ENCODE assay signal across 17 mouse cellular contexts in the genomic region with DNA sequence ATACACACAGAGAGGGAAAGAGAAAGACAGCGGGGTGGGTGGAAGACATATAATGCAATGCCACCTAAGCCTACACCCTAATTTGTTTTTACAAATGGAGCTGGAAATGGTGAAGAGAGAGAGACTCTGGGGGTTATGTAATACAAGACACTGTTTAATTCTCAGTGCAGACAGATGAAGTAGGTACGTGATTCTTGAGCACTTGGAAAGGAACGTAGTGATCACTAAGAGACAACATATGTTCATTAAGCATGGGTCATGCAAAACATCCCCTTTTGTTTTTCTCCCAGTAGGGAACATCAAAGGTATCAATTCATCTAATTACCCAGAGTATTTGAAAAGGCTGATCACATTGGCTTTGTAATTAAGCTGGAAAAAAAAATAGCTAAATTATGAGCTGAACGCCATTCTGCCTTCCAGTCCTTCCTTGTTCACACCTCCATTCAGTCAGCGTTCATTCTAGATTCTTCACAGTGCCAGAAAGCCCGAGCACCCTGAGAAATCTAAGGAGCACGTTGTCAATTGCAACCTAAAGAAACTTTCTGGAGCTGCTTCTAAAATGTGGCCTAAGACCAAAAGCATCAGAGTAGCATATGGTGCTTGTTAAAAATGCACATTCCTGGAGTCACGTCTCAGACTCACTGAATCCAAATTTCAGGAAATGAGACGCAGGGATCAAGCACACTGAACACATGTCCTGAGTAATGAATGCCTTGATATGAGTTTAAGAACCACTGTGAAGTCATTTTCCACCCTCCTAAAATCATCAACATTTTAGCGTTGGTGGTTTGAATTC. TPM values are rescaled to one million over a fixed set of nuclear protein-coding genes. Genes with fewer than 3 reads are reported as not detected.
DNase-seq lines count a peak whose midpoint lies in the region; ATAC-seq lines count a peak whose summit lies in the region.
"Had no signal": no experiment of that assay in that cellular context is flagged by ENCODE, and none has a peak within 500 bp of the region (broad histone marks: within the 10 kb centered on the region; RNA-seq: fewer than 3 reads in every experiment).

No protein-coding gene starts in this region.

- no peak for DNase-seq in forebrain, embryonic 10.5 days (ENCODE audit: extremely low spot score, low spot score)
- DNase-seq in brain, adult 2 months (ENCODE audit: low read depth, low spot score): peak; percentile 79
- DNase-seq in limb, embryonic 11.5 days (ENCODE audit: low spot score): no peak
- no peak for DNase-seq in kidney, postnatal 10 days
- no peak for DNase-seq in adrenal gland, adult 8-10 months
- DNase-seq in right cerebral cortex, postnatal 10 days (ENCODE audit: low spot score in 2 of 2): no peak
- DNase-seq: cerebellum, adult 8-10 months; heart, adult 2 months; kidney, adult 11 months; kidney, postnatal 36 days; right cerebral cortex, postnatal 14 days had no signal

- no peak overlapping the region for H3K27ac ChIP-seq in forebrain, embryonic 13.5 days
- H3K27ac ChIP-seq in forebrain, embryonic 10.5 days: no peak overlapping the region
- peak overlapping the region; percentile 39; the same call in 1 of the 2 replicates for H3K27ac ChIP-seq in embryonic facial prominence, embryonic 13.5 days
- no peak overlapping the region for H3K27ac ChIP-seq in limb, embryonic 11.5 days (replicated peaks; ENCODE audit: low read depth, low read length)
- H3K27ac ChIP-seq: heart, adult 2 months; hindbrain, embryonic 12.5 days; liver, embryonic 14.5 days; macrophage; midbrain, embryonic 12.5 days had no signal

- H3K36me3 ChIP-seq in forebrain, embryonic 13.5 days (ENCODE audit: poor library complexity, severe bottlenecking): no peaks in the 10 kb centered on the region
- no peaks in the 10 kb centered on the region for H3K36me3 ChIP-seq in forebrain, embryonic 10.5 days (replicated peaks)
- no peaks in the 10 kb centered on the region for H3K36me3 ChIP-seq in embryonic facial prominence, embryonic 13.5 days
- no peaks in the 10 kb centered on the region for H3K36me3 ChIP-seq in limb, embryonic 11.5 days (ENCODE audit: control insufficient read depth, insufficient read depth, low read length)
- H3K36me3 ChIP-seq: hindbrain, embryonic 12.5 days; midbrain, embryonic 12.5 days had no signal

- H3K9me3 ChIP-seq in forebrain, embryonic 13.5 days (replicated peaks): no peaks in the 10 kb centered on the region
- H3K9me3 ChIP-seq in forebrain, embryonic 10.5 days: no peaks in the 10 kb centered on the region
- H3K9me3 ChIP-seq in embryonic facial prominence, embryonic 13.5 days: no peaks in the 10 kb centered on the region
- no peaks in the 10 kb centered on the region for H3K9me3 ChIP-seq in limb, embryonic 11.5 days (ENCODE audit: control insufficient read depth, low read length)
- H3K9me3 ChIP-seq: hindbrain, embryonic 12.5 days; midbrain, embryonic 12.5 days had no signal

- no peak overlapping the region for H3K4me2 ChIP-seq in forebrain, embryonic 13.5 days
- no peak overlapping the region for H3K4me2 ChIP-seq in embryonic facial prominence, embryonic 13.5 days
- no peak overlapping the region for H3K4me2 ChIP-seq in limb, embryonic 11.5 days (ENCODE audit: low read depth, severe bottlenecking)
- H3K4me2 ChIP-seq: hindbrain, embryonic 12.5 days; midbrain, embryonic 12.5 days had no signal

- H3K4me1 ChIP-seq in forebrain, embryonic 13.5 days: no peaks in the 10 kb centered on the region
- H3K4me1 ChIP-seq in forebrain, embryonic 10.5 days: peaks cover 8% of the 10 kb centered on the region; the same call in 1 of the 2 replicates
- peaks cover 15% of the 10 kb centered on the region for H3K4me1 ChIP-seq in embryonic facial prominence, embryonic 13.5 days
- peaks cover 4% of the 10 kb centered on the region; the same call in 1 of the 2 replicates for H3K4me1 ChIP-seq in limb, embryonic 11.5 days (ENCODE audit: control insufficient read depth, insufficient read depth, low read length)
- H3K4me1 ChIP-seq: midbrain, embryonic 12.5 days had no signal

- no peak overlapping the region for H3K4me3 ChIP-seq in forebrain, embryonic 13.5 days
- H3K4me3 ChIP-seq in forebrain, embryonic 10.5 days: no peak overlapping the region
- H3K4me3 ChIP-seq in embryonic facial prominence, embryonic 13.5 days: no peak overlapping the region
- H3K4me3 ChIP-seq in limb, embryonic 11.5 days (ENCODE audit: low read depth, low read length): no peak overlapping the region
- H3K4me3 ChIP-seq: heart, adult 2 months; hindbrain, embryonic 12.5 days; midbrain, embryonic 12.5 days had no signal

- no peaks in the 10 kb centered on the region for H3K27me3 ChIP-seq in forebrain, embryonic 13.5 days
- no peaks in the 10 kb centered on the region for H3K27me3 ChIP-seq in forebrain, embryonic 10.5 days (ENCODE audit: poor library complexity, severe bottlenecking)
- no peaks in the 10 kb centered on the region for H3K27me3 ChIP-seq in embryonic facial prominence, embryonic 13.5 days
- no peaks in the 10 kb centered on the region for H3K27me3 ChIP-seq in limb, embryonic 11.5 days (ENCODE audit: control insufficient read depth, insufficient read depth, low read length)
- H3K27me3 ChIP-seq: hindbrain, embryonic 12.5 days; midbrain, embryonic 12.5 days had no signal

- H3K9ac ChIP-seq in forebrain, embryonic 13.5 days: no peak overlapping the region
- H3K9ac ChIP-seq in embryonic facial prominence, embryonic 13.5 days: no peak overlapping the region
- H3K9ac ChIP-seq in limb, embryonic 11.5 days (ENCODE audit: low read length): no peak overlapping the region
- H3K9ac ChIP-seq: hindbrain, embryonic 12.5 days; liver, embryonic 14.5 days; midbrain, embryonic 12.5 days had no signal

- peak; percentile 53; the same call in 1 of the 2 replicates for ATAC-seq in forebrain, embryonic 13.5 days
- ATAC-seq in embryonic facial prominence, embryonic 13.5 days (ENCODE audit: insufficient number of reproducible peaks, insufficient read depth, low FRiP score, low TSS enrichment, low read depth): 0 out of 2 replicates have a peak, but pooled peaks have one; percentile 37
- 0 out of 2 replicates have a peak, but pooled peaks have one; percentile 54 for ATAC-seq in limb, embryonic 11.5 days (ENCODE audit: insufficient number of reproducible peaks, low FRiP score, low TSS enrichment, low read depth)

- WGBS in forebrain, embryonic 13.5 days: 53% methylated on average over 10 of the region's 10 CpGs
- 67% methylated on average over 10 of the region's 10 CpGs for WGBS in forebrain, embryonic 10.5 days
- 26% methylated on average over 10 of the region's 10 CpGs for WGBS in embryonic facial prominence, embryonic 13.5 days
- WGBS in limb, embryonic 11.5 days: 28% methylated on average over 10 of the region's 10 CpGs

RNA-seq across cellular contexts. Expression of a gene that starts 12.7 kb away (rescaled TPM):
- polyA plus RNA-seq in forebrain, embryonic 13.5 days (2015; fragmentation: Nextera tagmentation; extraction: Ambion mirVana): 72.9 and 80.4 TPM in 2 replicates
- 31.9 and 32.8 TPM in 2 replicates for polyA plus RNA-seq in forebrain, embryonic 10.5 days (2016; fragmentation: Nextera tagmentation; extraction: Ambion mirVana)
- 70.1 and 83.0 TPM in 2 replicates for polyA plus RNA-seq in embryonic facial prominence, embryonic 13.5 days (2015; fragmentation: Nextera tagmentation; extraction: Ambion mirVana)
- polyA plus RNA-seq in limb, embryonic 11.5 days (2014; fragmentation: Nextera tagmentation; extraction: Ambion mirVana): 30.9 and 32.7 TPM in 2 replicates
- total RNA-seq in adrenal gland, adult 8-10 months (2022): 100 to 1,000 TPM; 124 to 201 (median 165) TPM
